Mouse (Mus musculus) erythroblast, adult 5-6 weeks (primary cell): ENCODE results near the gene Mrpl54. TPM values are rescaled to one million over a fixed set of nuclear protein-coding genes. Genes with fewer than 3 reads are reported as not detected.

Experiments used
- ATAC-seq: replicated peaks from 2 replicates; pipeline ENCODE4 v1.8.0; 2016; ENCODE audit warnings: moderate number of reproducible peaks, mild to moderate bottlenecking, moderate TSS enrichment, inconsistent platforms; ENCODE audit not compliant: poor library complexity, low FRiP score, severe bottlenecking
- total RNA-seq, 2 experiments: library from RNA; stranded (forward) in 1 of 2; stranded (reverse) in 1 of 2; fragments of 150-400 nt in 1 of 2; fragments of 200-764, 138-1000 nt in 1 of 2; gene quantifications; 2 replicates each; pipeline versions ENCODE4 v1.2.3 to v1.2.4; 2015 to 2017; ENCODE audit warnings: low replicate concordance in 2 of 2

The Mrpl54 gene
- total RNA-seq, 2 experiments from 2014 or later = 36.6 to 56.3 TPM

DNA sequence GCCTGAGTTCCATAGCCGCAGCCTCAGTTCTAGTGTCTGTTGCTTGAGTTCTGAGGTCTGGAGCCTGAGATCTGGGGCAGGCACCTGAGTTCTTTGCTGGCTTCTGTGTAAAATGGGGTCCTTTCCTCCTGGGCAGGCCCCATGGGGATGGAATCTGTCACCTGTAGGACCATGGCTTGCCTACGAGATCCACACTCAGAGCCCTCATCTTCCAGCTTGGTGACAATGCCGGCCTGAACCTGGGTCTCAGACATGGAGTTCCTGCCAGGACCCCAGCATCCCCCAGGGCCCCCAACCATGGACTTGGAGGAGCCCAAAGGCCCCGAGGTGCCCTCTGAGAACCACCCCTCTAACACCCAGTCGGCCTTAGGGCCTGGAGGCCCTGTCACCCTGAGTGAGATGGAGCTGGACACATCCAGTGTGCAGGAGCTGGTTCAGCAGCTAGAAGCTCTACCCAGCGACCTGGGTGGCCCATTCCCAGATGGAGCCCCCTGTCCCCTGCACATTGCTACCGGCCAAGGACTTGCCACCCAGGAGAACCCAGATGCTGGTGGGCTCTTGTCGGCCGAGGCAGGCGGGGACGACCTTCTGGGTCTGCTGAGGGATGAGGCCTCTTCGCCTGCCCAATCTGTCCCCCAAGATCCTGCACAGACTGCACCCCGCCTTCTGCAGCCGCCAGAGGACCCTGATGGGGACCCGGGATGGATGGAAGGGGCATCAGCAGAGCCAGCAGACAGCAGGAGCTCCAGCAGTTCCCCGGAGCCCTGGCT, 2.1 kb upstream of the Mrpl54 start:
- ATAC-seq = no peak

DNA sequence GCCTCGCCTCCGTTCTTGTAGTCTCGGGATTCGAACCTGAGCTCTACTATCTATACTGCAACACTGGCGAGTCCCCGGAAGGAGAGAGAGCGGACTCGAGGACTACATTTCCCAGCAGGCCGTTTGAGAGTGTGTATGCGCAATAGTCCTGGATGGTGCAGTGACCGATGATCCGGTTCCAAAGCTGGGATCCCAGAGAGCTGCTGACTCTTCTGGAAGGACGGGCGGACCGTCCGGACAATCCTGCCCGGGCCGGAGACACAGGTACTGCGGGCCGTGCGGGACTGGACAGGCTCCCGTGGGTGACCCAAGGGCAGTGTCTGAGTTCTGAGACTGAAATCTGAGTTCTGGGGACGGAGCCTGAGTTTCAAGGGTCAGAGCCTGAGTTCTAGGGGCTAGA, 1.3 kb upstream of the Mrpl54 start:
- peak; percentile 42 for ATAC-seq

DNA sequence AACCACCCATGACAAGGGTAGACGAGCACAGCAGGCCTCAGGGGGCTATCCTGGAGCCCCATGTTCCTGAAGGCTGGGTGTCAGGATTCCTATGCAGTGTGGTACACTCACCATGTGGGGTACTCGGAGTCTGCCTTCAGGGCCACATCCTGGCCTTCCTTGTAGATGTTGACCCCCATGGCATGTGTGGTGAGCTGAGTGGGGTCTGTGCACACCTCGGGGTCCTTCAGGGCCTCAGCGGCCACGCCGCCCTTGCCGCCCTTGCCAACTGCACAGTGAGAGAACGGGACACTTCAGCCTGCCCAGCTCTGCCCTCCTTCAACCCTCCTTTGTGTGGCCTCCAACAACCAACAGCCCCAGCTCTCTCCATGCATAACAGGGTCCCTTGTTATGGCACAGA, 1.2 kb downstream of the Mrpl54 start:
- no peak for ATAC-seq

DNA sequence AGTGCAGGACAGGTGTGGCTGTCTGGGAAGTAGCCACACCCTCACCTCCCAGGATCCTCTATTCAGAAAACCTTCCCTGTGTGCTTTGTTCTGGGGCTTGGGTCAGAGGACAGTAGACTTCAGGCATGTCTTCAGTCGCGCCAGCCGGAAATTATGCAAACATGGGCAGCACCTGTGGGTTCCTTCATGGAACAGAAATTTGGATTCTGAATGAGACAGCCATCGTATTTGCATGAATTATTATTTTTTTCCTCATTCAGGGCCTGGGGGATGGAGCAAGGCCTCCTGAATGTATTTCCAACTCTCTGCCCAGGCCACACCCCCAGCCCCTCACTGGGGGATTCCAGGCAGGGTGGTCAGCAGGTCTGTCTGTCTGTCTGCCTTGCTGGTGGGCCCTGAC, 5.7 kb downstream of the Mrpl54 start:
- ATAC-seq = no peak

DNA sequence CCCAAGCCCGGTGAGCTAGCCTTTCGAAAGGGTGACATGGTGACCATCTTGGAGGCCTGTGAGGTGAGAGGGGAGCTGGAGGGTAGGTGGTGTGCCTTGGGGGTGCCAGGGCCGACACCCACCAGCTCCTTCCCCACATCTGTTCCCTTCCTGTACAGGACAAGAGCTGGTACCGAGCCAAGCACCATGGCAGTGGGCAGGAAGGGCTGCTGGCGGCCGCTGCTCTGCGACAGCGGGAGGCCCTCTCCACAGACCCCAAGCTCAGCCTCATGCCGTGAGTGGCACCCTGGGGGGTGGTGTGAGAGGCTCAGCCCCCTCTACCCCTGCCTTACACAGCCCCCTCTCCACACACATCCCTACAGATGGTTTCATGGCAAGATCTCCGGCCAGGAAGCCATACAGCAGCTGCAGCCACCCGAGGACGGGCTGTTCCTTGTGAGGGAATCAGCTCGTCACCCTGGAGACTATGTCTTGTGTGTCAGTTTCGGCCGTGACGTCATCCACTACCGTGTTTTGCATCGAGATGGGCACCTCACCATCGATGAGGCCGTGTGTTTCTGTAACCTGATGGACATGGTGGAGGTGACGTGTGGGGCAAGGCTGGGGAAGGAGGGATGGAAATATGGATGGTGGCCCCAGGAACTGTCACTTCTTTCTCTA, 7.4 kb downstream of the Mrpl54 start:
- no peak for ATAC-seq

DNA sequence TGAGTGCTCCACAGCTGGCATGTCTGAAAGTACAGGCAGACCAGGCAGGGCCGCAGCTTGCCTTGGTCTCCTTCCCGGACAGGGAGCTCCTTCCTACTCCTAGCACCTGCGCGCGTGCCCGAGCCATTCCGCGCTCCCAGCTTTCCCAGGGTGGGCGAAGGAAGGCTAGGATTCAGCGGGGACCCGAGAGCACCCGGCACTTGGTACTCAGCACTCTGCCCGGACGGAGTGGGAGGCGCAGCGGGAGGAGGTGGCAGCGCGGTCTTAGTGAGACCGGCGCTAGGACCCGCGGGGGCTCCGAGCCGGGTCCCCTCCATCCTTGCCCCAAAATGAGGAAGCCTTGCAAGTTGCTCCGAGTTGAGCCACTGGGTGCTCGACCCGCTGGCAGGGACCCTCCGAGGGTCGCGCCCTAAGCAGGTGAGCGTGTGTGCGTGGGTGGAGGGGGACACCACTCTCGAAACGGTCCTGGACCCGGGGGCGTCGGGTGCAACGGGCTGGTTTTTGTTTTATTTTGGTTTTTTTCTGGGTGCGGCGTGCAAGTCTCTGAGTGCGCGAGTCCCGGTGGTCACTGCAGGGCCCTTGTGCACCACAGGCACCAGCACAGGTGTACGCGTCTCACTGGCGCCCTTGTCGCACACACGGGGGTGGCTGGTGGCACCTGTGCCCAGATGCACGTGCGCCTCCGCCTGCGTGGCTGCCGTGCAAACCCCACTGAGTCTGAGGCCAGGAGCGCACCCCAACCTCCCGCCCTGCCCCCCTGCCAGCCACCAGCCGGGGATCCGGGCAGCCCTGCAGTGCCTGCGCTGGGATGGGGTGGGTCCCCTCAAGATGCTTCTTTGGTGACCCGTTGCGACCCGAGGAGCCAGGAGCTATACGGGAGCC, 9.3 kb downstream of the Mrpl54 start:
- ATAC-seq = no peak

DNA sequence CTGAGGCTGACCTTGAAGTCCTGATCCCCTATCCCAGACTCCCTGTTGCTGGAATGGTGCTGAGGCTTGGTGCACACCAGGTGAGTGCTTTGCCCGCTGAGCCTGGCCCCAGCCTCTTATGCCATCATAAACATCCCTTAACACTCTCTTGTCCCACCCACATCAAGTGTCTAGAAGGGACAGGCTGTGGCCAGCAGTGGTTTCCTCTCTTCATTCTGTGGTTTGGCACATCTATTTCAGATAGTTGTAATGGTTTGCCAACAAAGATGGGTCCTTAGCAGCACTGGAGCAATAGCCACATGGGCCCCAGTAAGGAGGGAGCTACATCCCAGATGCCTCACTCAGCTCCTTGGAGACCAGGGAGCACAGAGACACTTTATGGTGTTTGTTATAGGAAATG, 11.8 kb downstream of the Mrpl54 start:
- no peak for ATAC-seq

DNA sequence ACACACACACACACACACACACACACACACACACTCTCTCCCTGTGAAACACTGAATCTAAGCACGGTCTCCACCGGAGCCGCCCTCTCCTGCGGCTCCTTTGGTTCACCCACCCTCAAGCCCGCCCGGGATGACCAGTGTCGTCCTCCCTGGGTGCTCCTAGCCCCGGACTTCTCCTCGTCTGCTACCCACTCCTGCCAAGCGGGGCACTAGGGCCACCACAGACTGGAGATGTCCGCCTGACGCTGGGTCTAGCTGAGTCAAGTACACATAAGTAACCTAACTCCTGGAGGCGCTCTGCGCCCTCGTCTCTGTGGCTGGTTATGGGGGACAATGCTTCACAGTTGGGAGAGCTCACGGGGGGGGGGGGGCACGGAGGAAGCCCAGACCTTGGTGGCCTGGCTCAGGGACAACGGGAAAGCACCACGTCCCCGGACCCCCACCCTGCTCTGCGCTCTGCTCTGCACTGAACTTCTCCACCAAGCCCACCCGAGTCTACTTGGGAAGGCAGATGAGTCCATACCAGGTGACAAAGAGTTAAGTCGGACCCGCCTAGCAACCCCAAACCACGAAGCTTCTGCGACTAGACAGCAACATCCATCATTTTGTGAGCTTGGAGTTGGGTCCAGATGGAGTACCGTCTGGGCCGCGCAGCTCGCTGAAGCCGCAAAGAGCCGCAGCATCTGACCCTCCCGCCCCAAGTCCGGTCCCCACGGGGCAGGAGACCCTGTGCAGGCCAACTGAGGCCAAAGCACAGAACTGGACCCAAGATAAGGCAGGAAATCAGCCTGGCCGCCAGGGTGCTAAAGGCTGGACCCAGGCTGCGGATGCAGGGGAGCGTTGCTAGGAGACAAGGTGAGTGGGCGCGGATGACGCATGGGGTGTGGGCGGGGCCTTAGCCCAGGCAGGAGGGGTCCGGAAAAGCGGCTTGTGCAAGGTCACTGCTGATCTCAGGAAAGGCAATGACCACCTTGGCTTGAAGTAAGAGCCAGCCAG, 14.0 kb downstream of the Mrpl54 start, which contains the start of gene Matk:
Gene Matk (plus strand): TSS at position 512 of the 996 bp plus-strand sequence.
- no peak for ATAC-seq

DNA sequence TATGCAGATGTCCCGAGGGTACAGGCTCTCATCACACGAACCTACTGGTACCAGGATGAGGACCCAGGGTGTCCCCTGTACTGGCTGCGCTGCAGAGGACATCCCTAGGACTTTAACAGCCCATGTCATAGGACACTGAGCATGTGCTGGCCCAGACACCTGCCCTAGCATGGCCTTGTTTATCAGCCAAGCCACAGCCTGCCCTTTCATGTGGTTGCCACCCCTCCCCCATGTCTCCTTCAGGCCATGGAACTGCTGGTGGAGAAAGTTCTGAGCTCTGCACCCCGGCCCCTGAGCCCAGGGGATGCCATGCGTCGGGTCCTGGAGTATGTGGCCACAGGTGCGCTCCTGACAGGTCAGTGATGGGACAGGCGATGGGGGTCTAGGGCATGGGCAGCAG, 17.3 kb downstream of the Mrpl54 start:
- ATAC-seq = no peak

DNA sequence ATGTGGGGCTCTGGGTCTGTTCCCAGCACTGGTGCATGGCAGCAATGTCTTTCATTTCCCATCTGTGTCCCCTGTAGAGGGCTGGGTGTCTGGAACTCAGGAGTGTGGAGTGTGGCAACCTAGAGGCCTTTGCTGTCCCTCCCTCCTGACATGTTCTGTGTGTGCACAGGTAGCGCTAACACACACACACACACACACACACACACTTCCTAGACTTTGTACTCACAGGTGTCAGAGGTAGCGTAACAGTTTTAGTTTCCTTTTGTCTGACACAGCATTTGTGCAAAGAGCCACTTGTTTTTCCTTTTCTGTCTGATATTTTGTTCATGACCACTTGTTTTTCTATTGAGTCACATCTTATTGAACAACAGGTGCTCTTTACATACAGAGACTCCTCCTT, 18.9 kb downstream of the Mrpl54 start:
- ATAC-seq = no peak

DNA sequence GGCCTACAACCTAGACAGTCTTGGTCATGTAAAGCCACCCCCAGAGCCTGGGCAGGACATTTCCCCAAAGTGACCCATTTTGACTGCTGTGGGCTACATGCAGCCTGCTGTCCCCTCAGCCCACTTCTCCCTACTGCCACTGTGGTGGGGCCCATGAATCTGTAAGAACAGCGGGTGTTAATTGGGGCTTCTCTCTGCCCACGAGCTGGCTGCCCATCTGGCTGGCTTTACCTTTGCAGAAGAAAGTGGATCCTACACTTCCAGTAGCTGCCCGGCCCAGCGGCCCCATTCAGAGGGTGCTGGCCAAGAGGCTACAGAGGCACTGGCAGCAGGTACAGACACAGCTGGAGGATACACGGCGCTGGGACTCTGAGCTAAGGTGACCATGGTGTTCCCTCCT, 21.6 kb downstream of the Mrpl54 start:
- no peak for ATAC-seq

DNA sequence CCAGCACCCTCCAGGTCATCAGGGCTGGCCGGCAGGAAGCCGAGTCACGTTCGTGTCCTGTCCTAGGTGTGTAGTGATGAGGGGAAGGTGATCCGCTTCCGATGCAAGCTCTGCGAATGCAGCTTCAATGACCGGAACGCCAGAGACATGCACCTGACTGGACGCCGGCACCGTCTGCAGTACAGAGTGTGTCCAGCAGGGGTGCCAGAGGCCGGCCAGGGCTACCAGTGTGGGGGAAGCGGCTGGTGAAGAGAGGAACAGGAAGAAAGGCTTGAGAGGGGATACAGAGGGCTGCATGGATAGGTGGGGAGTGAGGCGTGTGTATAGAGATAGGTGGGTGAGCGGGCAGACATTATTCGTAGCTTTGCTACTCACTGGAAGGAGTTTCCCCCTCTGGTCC, 22.1 kb downstream of the Mrpl54 start:
- peak; percentile 71 for ATAC-seq

DNA sequence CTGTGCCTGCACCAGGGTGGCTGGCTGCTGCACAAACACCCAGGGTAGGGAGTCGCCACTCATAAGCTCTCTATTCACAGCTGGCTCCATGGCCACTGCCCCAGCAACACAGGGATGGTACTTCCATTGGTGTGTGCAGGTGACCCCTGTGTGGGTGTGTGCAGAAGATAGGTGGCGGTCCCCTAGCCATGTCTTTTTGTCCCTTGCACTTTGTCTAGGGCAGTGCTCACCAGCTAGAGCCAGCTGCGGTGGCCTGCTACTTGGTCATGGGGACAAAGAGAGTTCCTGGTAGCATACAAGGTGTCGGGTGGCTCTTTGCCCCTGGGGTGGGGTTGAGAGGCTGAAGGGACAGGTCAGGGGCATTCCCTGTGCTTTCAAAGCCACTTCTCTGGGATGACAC, 22.6 kb downstream of the Mrpl54 start:
- ATAC-seq = no peak

DNA sequence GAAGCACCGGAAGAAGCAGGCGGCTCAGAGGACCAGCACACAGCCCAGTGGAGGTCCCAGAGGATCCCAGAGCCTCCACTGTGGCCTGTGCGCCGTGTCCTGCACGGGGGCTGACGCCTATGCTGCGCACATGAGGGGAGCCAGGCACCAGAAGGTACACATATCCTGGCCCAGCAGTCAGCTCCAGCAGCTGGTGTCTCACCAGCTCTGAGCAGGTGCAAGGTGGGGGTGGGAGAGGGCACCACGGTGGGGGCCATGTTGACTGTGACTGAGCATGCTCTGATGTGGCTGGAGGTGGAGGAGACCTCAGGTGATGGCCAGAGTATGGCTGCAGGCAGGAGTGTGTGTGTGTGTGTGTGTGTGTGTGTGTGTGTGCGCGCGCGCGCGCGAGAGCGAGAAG, 24.7 kb downstream of the Mrpl54 start:
- ATAC-seq = no peak

DNA sequence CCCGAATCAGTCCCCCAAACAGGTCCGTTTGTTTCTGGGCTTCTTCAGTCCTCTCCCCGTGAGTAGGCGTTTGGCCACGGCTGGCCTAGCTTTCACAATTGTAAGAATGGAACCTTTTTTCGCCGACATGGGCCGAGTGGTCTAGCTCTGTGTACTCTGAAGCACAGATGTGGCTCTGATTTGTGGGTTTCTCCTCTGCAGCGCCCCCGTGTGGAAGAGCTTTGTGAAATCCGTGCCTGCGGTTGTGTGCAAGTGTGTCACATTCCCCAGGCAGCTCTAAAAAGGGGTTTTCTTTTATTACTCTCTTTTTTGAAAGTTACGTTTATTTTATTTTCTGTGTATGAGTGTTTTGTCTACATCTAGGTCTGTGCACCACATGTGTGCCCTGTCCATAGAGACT, 25.9 kb downstream of the Mrpl54 start:
- no peak for ATAC-seq

DNA sequence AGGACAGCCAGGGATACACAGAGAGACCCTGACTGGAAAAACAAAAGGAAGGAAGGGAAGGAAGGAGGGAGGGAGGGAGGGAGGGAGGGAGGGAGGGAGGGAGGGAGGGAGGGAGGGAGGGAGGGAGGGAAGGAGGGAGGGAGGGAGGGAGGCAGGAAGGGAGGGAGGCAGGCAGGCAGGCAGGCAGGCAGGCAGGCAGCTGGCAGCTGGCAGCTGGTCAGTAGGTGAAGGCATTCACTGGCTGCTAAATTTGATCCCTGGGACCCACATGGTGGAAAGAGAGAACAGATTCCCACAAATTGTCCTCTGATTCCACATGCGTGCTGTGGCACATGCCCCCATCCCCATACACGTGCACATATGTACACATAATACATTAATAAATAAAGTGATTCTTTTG, 28.1 kb downstream of the Mrpl54 start:
- no peak for ATAC-seq

DNA sequence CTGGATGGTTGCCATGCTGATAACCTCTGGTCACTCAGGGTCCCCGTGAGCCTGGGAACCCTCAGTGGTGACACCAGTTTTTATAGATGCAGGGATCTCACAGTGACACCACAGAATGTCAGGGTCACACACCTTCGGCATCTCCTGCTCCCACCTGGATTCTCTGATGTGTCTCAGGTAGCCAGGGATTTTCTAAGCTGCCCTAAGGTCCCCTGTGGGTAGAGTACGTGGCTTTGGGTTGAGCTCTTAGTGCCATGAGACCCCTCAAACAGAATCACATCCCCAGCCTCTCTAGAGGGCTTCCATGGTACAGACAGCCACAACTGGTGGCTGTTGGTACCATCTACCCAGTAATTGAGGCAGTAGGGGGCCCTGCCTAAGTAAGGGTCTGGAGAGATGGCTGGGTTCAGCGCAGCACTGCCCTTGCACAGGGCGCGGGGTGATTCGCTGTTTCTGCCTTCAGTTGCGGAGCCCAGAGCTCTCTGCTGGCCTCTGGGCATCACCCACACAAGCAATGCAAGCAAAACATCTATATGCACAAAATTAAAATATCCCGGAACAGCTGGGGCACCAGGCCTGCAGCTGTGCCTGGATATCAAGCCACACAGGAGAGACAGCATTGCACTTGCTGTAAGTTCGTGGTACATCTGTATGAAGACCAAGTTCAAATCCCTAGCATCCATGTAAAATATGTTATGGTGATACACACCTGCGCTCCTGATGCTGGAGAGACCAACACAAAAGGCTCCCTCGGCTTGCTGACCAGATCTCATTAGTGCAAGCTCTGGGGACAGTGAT, 30.1 kb downstream of the Mrpl54 start:
- no peak for ATAC-seq

DNA sequence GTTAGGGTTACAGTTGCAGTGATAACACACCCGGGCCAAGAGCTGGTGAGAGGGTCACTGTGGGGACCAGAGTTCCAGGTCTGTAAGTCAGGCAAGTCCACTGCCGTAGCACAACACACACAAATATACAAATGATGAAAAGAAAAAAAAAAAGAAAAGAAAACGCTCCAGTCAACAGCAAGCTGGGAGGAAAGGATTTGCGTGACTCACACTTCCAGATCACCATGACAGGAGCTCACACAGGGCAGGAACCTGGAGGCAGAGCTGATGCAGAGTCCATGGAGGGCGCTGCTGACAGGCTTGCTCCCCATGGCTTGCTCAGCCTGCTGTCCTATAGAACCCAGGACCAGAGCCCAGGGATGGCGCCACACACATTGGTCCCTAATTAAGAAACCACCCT, 32.5 kb downstream of the Mrpl54 start:
- no peak for ATAC-seq

DNA sequence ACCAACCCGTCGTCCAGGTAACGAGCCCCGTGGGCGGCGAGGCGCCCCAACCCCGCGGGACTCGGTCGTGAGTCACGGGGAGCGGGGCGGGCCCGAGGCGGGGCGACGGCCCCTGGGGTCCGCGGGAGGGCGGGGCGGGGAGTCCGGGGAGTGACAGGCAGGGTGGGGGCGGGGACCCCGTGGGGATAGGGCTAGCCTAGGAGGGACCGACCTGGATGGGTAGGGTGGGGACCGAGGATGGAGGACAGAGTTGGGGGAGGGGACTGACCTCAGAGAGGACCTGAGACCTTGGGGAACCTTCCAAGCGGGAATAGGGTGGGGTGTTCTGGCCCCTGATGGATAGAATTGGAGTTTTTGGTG, 33.5 kb downstream of the Mrpl54 start:
- ATAC-seq = no peak
